Mouse (Mus musculus) inflammation-experienced regulatory T-cells, adult 6 months (primary cell): ENCODE results near the gene Fau. TPM values are rescaled to one million over a fixed set of nuclear protein-coding genes. Genes with fewer than 3 reads are reported as not detected.

Experiments
- ATAC-seq: one replicate; pipeline ENCODE4 v1.8.0; 2017
- polyA plus RNA-seq, 3 experiments: library from polyadenylated mRNA; unstranded; fragments of 100-300 nt; shearing (Covaris generic); gene quantifications; one replicate each; pipeline ENCODE4 v1.2.1; 2017

Gene Fau
- polyA plus RNA-seq, 3 experiments from 2014 or later: 1,798 to 3,866 (median 2,409) TPM

GRCm38 (mm10) chr19:6046294-6047153 is 11.1 kb upstream of the Fau start, which contains the start of gene Syvn1:
Gene Syvn1, plus strand, starts transcription at chr19:6046576.
- ATAC-seq: peak; percentile 90

GRCm38 (mm10) chr19:6047154-6047898 is 10.3 kb upstream of the Fau start:
- no peak for ATAC-seq

DNA sequence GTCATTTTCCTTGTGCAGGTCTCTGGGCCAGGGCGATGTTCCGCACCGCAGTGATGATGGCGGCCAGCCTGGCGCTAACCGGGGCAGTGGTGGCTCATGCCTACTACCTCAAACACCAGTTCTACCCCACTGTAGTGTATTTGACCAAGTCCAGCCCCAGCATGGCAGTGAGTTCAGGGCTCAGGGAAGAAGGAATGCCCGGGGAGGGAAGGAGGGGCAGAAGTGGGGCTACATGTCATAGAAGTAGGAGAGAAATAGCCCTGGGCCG is 9.8 kb upstream of the Fau start:
- ATAC-seq: no peak

DNA sequence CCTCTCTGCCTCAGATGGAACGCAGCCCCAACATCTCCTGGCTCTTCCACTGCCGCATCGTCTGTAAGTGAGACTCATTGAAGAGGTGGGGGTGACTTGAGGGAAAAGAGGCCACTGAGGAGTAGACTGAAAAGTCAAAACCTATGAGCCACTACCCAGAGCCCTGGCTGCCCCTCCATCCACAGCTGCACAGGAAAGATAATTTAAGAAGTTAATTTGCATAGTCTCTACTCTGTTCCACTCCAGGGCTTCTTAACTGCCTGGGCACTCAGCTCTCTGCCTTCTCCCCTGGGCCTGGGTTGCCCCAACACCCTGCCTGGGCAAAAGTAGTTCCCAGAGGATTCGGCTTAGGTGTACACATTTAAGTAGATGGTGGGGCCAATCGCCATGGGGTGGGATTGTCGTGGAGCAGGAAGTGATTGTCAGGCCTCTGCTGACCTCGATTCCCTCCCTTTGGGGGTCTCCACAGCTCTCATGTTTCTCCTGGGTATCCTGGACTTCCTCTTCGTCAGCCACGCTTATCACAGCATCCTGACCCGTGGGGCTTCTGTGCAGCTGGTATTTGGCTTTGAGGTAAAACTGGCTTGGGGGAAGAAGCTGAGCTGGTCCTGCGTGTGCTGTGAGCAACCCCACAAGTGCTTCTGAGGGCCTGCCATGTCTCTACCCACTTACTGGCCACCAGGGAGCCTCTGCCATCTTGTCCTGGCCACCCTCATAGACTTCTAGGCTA is 8.8 kb upstream of the Fau start:
- no peak for ATAC-seq

GRCm38 (mm10) chr19:6052516-6052915 is 5.1 kb upstream of the Fau start:
- ATAC-seq: no peak

GRCm38 (mm10) chr19:6054296-6054695 is 3.3 kb upstream of the Fau start:
- no peak for ATAC-seq

DNA sequence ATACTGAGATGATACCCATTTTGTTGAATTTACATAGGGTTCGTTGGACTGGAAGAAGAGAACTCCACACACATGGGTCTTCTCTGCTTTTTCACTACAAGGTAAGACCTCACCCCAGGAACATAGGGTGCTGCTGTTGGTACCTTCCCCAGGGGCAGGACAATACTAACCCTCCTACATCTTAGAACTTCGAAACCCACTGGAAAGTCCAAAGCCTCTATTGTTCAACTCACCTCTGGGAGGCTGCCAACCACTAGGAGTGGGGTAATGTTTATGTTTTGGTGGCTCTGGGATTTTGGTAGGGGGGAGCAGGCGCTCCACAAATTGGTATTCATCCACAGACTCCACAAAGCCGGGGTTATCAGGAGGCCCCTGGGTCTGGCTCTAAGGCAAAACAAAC is 948 bp upstream of the Fau start:
- ATAC-seq: no peak

DNA sequence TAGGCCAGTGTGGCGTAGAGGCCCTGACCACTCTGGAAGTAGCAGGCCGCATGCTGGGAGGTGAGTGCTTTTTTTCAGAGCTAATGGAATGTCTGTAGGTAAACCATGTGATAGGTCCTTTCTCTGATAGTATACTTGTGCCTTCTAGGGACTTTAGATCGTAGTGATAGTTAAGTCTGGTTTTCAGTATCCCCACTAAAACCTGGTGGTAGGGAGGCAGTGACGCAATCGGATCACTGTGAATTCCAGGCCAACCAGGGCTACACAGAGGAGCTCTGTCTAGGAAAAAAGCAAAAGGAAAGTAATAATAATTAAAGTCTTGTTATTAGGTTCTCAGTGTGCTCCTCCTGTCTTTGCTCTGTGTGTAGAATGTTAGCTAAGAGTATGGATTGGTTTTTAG is 869 bp downstream of the Fau start:
- no peak for ATAC-seq

DNA sequence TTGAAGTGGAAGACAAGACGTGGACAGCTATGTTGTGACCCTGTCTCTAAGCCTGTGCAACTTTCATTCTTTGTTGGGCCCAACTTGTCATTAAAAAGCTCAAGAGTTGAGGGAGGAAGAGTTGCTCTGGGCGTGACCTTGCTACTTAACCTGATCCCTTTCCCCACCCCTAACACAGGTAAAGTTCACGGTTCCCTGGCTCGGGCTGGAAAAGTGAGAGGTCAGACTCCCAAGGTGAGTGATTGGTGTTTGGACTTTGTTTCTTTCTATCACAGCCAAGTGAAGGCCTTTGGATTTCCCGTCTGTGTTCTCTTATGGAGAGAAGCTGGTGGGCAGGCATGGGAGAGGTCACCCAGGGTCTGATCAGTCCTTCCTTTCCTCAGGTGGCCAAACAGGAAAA is 1.3 kb downstream of the Fau start:
- no peak for ATAC-seq

GRCm38 (mm10) chr19:6061021-6061533 is 3.4 kb downstream of the Fau start, which contains the start of gene Znhit2:
Gene Znhit2, plus strand, starts transcription at chr19:6061192.
- ATAC-seq: peak; percentile 84

- ATAC-seq: peak; percentile 29
These were observed 4.1 kb downstream of the Fau start for GRCm38 (mm10) chr19:6061641-6062302.

DNA sequence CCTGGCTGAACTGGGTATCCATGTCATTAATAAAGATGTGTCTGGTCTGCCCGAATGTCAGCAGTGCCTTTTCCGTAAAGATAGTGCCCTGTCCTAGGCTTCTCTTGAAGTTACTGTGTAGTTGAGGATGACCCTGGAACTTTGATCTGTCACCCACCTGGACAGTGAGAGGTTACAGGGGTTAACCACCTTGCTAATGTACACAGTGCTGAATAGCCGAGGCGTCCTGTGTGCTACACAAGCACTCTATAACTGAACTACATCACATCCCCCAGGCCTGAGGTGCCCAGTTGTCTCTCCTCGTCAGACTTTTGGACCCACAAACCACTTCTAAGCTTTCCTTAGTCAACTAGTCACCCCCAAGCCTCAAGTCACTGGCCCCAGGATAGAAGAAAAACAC is 4.8 kb downstream of the Fau start:
- ATAC-seq: no peak

GRCm38 (mm10) chr19:6063081-6063480 is 5.4 kb downstream of the Fau start:
- no peak for ATAC-seq

- no peak for ATAC-seq
These were observed 8.9 kb downstream of the Fau start for GRCm38 (mm10) chr19:6066571-6066970.

- peak; percentile 67 for ATAC-seq
These were observed 9.5 kb downstream of the Fau start for GRCm38 (mm10) chr19:6067011-6067723.

DNA sequence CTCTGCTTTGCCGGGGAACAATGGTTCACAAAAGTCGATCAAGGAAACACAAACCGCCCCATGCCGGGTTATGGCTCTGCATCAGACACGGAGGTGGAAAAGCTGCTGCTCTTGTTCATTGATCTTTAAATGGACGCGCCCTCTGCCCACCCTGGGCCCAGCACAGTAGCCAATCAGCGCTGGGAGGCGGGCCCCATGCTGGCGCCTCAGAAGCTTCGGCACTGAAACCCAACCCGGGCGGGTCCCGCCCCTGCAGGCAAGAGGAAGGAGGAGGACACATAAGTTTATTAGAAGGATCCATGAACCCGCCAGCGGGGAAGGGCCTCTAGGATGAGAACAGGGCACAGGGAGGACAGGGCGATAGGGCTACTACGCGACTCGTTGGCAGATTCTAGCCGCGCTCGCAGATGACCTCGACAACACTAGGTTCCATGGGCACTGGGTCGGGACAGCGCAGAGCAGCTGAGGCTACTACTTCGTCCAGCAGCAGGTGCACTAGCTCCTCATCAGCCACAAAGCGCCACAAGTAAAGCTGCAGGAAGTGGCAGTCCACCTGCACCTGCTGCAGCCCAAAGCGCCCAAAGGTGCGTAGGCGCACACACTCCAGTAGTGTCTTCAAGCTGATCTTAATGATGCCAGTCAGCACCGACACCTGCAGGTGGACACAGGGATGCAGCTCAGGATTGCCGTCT is 10.2 kb downstream of the Fau start, which contains the start of gene Tm7sf2:
Gene Tm7sf2, minus strand, starts transcription at position 650 of the 692 bp plus-strand sequence.
- ATAC-seq: peak; percentile 91

- ATAC-seq: no peak
These were observed 11.3 kb downstream of the Fau start for GRCm38 (mm10) chr19:6068951-6069350.

DNA sequence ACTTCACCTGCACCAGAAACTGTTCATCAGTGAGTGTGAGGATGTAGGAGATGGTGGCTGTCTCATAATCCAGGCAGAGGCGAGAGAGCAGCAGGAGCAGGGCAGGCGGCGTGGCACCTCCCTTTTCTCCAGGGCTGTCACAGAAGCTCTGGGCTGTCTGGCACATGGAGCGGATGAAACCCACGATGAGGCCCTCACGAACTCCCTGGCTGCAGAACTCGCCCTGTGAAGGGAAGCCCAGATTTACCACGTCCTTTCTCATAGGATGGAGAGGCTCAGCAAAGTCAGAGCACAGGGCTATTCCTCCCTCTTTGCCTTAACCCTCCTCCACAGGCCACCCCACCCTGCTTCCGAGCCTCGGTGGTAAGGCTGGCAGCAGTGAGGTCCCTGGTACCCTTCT is 12.2 kb downstream of the Fau start:
- ATAC-seq: no peak

DNA sequence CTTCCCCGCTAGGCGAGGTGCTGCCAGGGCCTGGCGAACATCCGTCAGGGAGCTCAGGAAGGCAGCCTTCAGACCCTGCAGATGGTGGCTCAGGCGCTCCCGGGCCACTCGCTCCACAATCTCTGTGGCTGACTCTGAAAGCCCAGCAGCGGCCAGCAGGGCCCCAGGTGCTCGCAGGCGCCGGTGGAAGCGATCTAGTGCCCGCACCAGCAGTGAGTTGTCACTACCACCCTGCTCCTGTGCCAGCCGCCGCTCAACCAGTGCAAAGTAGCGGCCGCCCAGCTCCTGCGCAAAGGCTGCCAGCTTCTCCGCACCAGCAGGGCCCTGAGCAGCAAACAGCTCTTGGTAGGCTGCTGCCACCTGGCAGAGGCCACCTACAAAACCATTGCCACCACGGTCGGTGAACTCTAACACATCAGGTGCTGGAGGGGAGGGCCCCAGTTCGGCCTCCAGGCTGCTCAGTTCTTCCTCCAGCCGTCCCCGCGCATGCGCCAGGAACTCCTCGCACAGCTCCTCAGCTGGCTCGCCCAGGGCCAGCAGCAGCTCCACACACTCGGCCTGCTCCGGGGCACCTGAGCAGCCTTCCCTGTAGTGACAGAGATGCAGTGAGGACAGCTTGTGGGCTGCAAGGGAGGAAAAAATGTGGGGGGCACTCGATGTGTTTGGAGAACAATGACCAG is 13.1 kb downstream of the Fau start:
- no peak for ATAC-seq

- ATAC-seq: no peak
These were observed 13.6 kb downstream of the Fau start for GRCm38 (mm10) chr19:6071261-6071660.

- no peak for ATAC-seq
These were observed 16.2 kb downstream of the Fau start for GRCm38 (mm10) chr19:6073889-6074288.
